Mouse (Mus musculus) embryonic facial prominence, embryonic 10.5 days (tissue): Measurements from ENCODE around the gene Cryge. TPM values are rescaled to one million over a fixed set of nuclear protein-coding genes. Genes with fewer than 3 reads are reported as not detected.
A peak's percentile ranks its signal among the peaks of the same experiment; 100 is the strongest.

Experiments used
- DNase-seq: peaks from one replicate; pipeline ENCODE4 v3.0.0-alpha.2; 2017; ENCODE audit warnings: low spot score
- H3K27ac ChIP-seq: fragments of 300-500 bp; sonication (generic); replicated peaks from 2 replicates; pipeline ENCODE4 v1.5.1; 2016; ENCODE audit warnings: mild to moderate bottlenecking
- H3K27me3 ChIP-seq: fragments of 300-500 bp; sonication (generic); replicated peaks from 2 replicates; pipeline ENCODE4 v1.6.1; 2016; ENCODE audit warnings: low read depth, mild to moderate bottlenecking; ENCODE audit not compliant: poor library complexity, severe bottlenecking
- H3K36me3 ChIP-seq: fragments of 300-500 bp; sonication (generic); replicated peaks from 2 replicates; pipeline ENCODE4 v1.6.1; 2016; ENCODE audit warnings: mild to moderate bottlenecking, moderate library complexity
- H3K4me1 ChIP-seq: fragments of 300-500 bp; sonication (generic); 2 replicates; pipeline ENCODE4 v1.6.1; 2016
- H3K4me3 ChIP-seq: fragments of 300-500 bp; sonication (generic); 2 replicates; pipeline ENCODE4 v1.5.1; 2016; ENCODE audit warnings: mild to moderate bottlenecking, moderate library complexity
- H3K9me3 ChIP-seq: fragments of 300-500 bp; sonication (generic); 2 replicates; pipeline ENCODE4 v1.6.1; 2016; ENCODE audit warnings: mild to moderate bottlenecking
- WGBS: fragments of 180-500 bp; shearing (Covaris S2); methylation state at CpG from one replicate; pipeline ENCODE4 v1.1.7; 2016; 5-methylcytosine and 5-hydroxymethylcytosine counted together
- polyA plus RNA-seq: library from polyadenylated mRNA; unstranded; fragments of >200 nt; fragmentation: Nextera tagmentation; extraction: Ambion mirVana; gene quantifications from 2 replicates; pipeline ENCODE4 v1.2.1, GENCODE M21; 2016

Cryge gene
- polyA plus RNA-seq, 1 experiment from 2014 or later = 0.50 TPM

DNA sequence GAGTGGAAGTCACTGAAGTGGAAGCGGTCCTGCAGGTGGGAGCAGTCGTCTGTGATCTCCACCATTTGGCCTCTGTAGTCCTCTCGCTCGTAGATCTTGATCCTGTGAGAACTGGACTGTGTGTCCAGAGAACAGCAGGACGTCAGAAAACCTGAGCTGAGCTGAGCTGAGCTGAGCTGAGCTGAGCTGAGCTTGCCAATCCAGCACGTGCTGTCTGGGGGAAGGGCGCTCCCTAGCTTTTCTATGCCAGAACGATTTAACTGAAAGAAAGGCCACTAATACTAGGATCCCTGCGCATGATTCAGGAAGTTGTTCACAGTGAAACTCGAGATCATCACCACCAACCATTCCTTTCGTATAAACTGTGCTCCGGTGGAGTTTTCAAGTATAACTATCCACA, 2.2 kb downstream of the Cryge start:
- no peak overlapping the region for H3K4me3 ChIP-seq
- no peaks in the 10 kb centered on the region; the same call in 1 of the 2 replicates for H3K27me3 ChIP-seq
- H3K36me3 ChIP-seq = no peaks in the 10 kb centered on the region
- WGBS = 53% methylated on average over 12 of the region's 12 CpGs
- H3K9me3 ChIP-seq = 0 out of 2 replicates have a peak, but pooled peaks cover 2% of the 10 kb centered on the region
- H3K4me1 ChIP-seq = peaks cover 15% of the 10 kb centered on the region
- no peak for DNase-seq
- no peak overlapping the region for H3K27ac ChIP-seq

- Histone ChIP-seq H3K36me3 (no peaks in the 10 kb centered on the region), H3K4me1 (peaks cover 7% of the 10 kb centered on the region), H3K9me3 (no peaks in the 10 kb centered on the region), H3K4me3 (no peak overlapping the region), H3K27ac (no peak overlapping the region), H3K27me3 (no peaks in the 10 kb centered on the region; the same call in 1 of the 2 replicates)
- 39% methylated on average over 8 of the region's 8 CpGs for WGBS
- DNase-seq = no peak
These were observed 4.4 kb downstream of the Cryge start for GRCm38 (mm10) chr1:65046401-65047109.

DNA sequence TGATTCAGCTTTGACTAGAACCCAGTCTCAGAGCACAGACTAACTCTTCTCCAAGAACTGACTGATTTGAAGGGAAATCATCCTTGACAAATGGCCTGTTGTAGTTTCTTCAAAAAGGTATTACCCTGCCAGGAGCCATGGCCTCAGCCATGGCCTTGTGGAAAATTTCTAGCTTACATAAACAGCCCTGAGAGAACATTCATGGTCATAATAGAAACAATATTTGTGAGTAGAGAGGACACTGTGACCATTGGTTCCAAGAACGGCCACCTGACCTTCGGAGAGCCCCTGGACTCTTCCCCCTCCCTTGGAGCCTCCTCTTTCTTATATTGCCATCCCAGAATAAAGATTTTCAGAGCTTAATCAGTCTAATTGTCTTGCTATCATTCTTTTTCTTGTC, 7.5 kb downstream of the Cryge start:
- WGBS = 82% methylated on average over 2 of the region's 2 CpGs
- no peak for DNase-seq
- Histone ChIP-seq H3K4me1 (no peaks in the 10 kb centered on the region), H3K27ac (no peak overlapping the region), H3K4me3 (no peak overlapping the region), H3K36me3 (no peaks in the 10 kb centered on the region), H3K9me3 (no peaks in the 10 kb centered on the region), H3K27me3 (no peaks in the 10 kb centered on the region)

- Histone ChIP-seq H3K27ac (no peak overlapping the region), H3K9me3 (no peaks in the 10 kb centered on the region), H3K27me3 (no peaks in the 10 kb centered on the region), H3K36me3 (no peaks in the 10 kb centered on the region), H3K4me1 (no peaks in the 10 kb centered on the region), H3K4me3 (no peak overlapping the region)
- no peak for DNase-seq
- WGBS = 89% methylated on average over 3 of the region's 3 CpGs
These were observed 9.1 kb downstream of the Cryge start for GRCm38 (mm10) chr1:65041837-65042236.

DNA sequence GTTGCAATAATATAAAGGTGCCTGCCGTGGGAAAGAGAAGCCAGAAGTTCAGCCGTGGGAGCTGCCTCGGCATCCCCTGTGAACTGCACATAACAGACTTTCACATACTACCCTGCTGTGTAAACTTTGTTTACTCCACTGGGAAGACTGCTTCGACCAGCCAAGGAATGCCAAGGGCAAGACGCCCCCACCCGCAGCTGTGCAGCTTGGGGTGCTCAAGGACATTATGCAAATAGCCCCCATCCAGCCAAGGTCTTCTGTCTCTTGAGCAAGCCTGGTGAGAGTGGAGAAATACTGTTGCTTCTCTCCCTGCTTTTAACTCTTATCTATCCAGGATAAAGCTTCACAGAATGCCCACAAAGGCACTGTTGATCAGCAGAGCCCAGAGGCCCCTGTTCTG, 10.1 kb downstream of the Cryge start:
- Histone ChIP-seq H3K27me3 (no peaks in the 10 kb centered on the region), H3K4me3 (no peak overlapping the region), H3K4me1 (0 out of 2 replicates have a peak, but pooled peaks cover under 1% of the 10 kb centered on the region), H3K36me3 (no peaks in the 10 kb centered on the region), H3K27ac (no peak overlapping the region), H3K9me3 (no peaks in the 10 kb centered on the region)
- no peak for DNase-seq
- WGBS = 82% methylated on average over 6 of the region's 6 CpGs

DNA sequence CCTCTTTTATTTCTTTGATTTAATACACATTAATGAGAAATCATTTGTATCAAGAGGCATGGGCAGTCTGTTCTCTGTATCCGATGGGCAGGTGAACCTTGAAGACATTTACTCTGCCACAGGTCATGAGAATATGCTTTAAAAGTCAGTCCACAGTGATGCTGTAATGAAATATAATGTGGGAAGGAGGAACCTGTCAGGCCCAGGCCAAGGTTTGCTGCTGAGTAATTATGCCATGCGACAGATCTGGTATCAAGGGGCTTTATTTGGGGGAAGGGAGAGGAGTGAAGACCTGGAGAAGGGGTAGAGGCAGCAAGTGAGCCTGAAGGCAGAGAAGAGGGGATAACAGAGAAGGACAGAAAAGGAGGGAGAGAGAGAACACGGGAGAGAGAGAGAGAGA, 11.3 kb downstream of the Cryge start:
- H3K27ac ChIP-seq = no peak overlapping the region
- no peaks in the 10 kb centered on the region for H3K27me3 ChIP-seq
- DNase-seq = no peak
- no peaks in the 10 kb centered on the region for H3K36me3 ChIP-seq
- H3K4me3 ChIP-seq = no peak overlapping the region
- WGBS = 80% methylated on average over 3 of the region's 3 CpGs
- H3K9me3 ChIP-seq = no peaks in the 10 kb centered on the region
- H3K4me1 ChIP-seq = 0 out of 2 replicates have a peak, but pooled peaks cover 6% of the 10 kb centered on the region

GRCm38 (mm10) chr1:65037542-65037941, 13.4 kb downstream of the Cryge start:
- H3K36me3 ChIP-seq = no peaks in the 10 kb centered on the region
- H3K27ac ChIP-seq = no peak overlapping the region
- H3K4me1 ChIP-seq = 0 out of 2 replicates have a peak, but pooled peaks cover 6% of the 10 kb centered on the region
- DNase-seq = no peak
- no peak overlapping the region for H3K4me3 ChIP-seq
- no peaks in the 10 kb centered on the region for H3K27me3 ChIP-seq
- WGBS = 80% methylated on average over 2 of the region's 2 CpGs
- H3K9me3 ChIP-seq = no peaks in the 10 kb centered on the region

DNA sequence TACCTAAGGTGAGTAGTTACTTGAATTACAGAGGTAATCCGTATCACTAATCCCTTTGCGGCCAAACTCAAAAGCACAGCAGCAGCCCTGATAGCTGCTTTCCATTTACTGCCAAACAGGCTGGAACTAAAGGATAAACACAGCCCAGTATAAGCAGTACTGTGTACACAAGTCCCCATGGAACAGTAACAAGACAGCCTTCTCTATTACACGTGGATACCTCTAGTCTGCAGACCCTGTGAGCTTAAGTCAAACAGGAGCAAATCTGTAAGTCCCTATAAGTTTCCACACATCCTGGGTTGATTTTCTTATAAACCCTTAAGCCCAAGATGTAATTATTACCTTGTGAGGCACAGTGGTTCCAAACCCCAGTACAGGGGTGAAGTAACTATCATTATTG, 15.4 kb downstream of the Cryge start:
- no peak for DNase-seq
- H3K27me3 ChIP-seq = no peaks in the 10 kb centered on the region
- H3K27ac ChIP-seq = no peak overlapping the region
- H3K9me3 ChIP-seq = no peaks in the 10 kb centered on the region
- no peaks in the 10 kb centered on the region for H3K36me3 ChIP-seq
- no peak overlapping the region for H3K4me3 ChIP-seq
- H3K4me1 ChIP-seq = peaks cover 6% of the 10 kb centered on the region
- 27% methylated on average over 3 of the region's 3 CpGs for WGBS

GRCm38 (mm10) chr1:65032641-65033040, 18.3 kb downstream of the Cryge start, which contains the start of gene Akr1cl:
Gene Akr1cl, minus strand, starts transcription at chr1:65032759.
- no peak within 1 kb of the TSS for H3K4me3 ChIP-seq
- peaks cover 17% of the 10 kb centered on the region for H3K4me1 ChIP-seq
- DNase-seq = no peak
- H3K27me3 ChIP-seq = no peaks in the 10 kb centered on the region
- H3K9me3 ChIP-seq = no peaks in the 10 kb centered on the region
- no peaks in the 10 kb centered on the region for H3K36me3 ChIP-seq
- no peak within 1 kb of the TSS for H3K27ac ChIP-seq

DNA sequence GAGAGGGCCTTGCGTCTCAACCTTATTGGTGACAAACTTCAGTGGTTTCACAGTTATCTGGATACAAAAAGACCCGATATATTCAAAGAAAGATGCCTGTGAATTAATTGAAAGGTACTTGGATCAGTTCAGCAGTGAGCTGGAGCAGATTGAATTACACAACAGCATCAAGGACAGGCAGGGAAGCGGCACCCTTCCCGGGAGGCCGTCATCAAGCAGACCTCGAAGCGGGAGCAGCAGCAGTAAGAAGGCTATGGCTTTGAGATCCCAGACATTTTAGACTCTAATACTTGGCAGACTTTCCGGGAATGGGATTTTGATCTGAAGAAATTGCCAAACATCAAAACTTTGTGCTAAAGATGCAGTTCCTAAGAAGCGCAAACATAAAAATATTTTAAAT, 22.7 kb downstream of the Cryge start:
- H3K4me3 ChIP-seq = no peak overlapping the region
- H3K9me3 ChIP-seq = no peaks in the 10 kb centered on the region
- DNase-seq = no peak
- H3K27me3 ChIP-seq = no peaks in the 10 kb centered on the region
- H3K4me1 ChIP-seq = peaks cover 11% of the 10 kb centered on the region
- H3K36me3 ChIP-seq = no peaks in the 10 kb centered on the region
- no peak overlapping the region for H3K27ac ChIP-seq
- 67% methylated on average over 9 of the region's 9 CpGs for WGBS

DNA sequence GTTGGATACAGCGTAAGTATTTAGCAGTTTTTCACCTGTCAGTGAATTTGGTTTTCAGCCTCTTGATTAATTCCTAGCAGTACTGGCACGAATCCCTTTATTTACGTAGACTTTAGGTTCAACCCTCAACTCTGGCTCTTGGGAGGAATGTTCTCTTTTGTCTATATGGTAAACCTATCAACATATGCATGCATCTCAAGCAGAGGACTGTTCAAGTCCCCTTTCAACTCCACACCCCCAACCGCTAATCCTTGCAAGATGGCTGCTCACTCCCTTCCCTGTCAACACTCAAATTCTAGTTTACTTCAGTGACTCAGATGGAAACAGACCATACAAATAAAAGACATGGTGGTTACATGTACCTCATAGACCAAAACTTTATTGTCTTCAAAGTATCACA, 38.2 kb downstream of the Cryge start:
- H3K4me1 ChIP-seq = no peaks in the 10 kb centered on the region
- 85% methylated on average over 4 of the region's 4 CpGs for WGBS
- no peak overlapping the region for H3K27ac ChIP-seq
- no peaks in the 10 kb centered on the region for H3K27me3 ChIP-seq
- H3K4me3 ChIP-seq = no peak overlapping the region
- H3K36me3 ChIP-seq = no peaks in the 10 kb centered on the region
- H3K9me3 ChIP-seq = no peaks in the 10 kb centered on the region
- no peak for DNase-seq

GRCm38 (mm10) chr1:65010153-65010552, 40.8 kb downstream of the Cryge start:
- no peaks in the 10 kb centered on the region for H3K27me3 ChIP-seq
- no peak overlapping the region for H3K27ac ChIP-seq
- peak; percentile 79 for DNase-seq
- H3K4me3 ChIP-seq = no peak overlapping the region
- H3K36me3 ChIP-seq = no peaks in the 10 kb centered on the region
- H3K4me1 ChIP-seq = no peaks in the 10 kb centered on the region
- WGBS = 14% methylated on average over 9 of the region's 9 CpGs
- no peaks in the 10 kb centered on the region for H3K9me3 ChIP-seq

DNA sequence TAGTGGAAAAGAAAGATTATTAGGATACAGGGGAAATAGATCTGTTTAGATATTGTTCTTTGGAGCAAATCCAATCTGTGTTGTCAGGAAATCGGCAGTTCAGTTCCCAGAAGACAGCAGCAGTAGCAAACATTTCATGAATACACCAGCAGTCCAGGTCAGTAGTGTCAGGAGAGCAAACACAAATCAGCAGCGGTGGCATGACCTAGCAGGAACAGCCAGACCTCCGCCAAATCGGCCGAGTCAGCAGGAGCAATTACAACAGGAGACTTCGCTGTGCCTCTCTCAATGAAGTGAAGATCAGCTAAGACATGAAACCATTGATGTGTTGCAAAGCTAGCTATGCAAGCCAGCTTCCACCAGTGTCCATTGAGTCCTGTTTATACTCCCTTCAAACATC, 45.4 kb downstream of the Cryge start:
- Histone ChIP-seq H3K4me1 (no peaks in the 10 kb centered on the region), H3K27ac (no peak overlapping the region), H3K27me3 (no peaks in the 10 kb centered on the region), H3K9me3 (no peaks in the 10 kb centered on the region), H3K36me3 (no peaks in the 10 kb centered on the region), H3K4me3 (no peak overlapping the region)
- 90% methylated on average over 6 of the region's 6 CpGs for WGBS
- no peak for DNase-seq
